Mouse (Mus musculus): ENCODE results near the gene Arl2.

GRCm38 (mm10) chr19:6094119-6094518 lies 47.2 kb downstream of the Arl2 start, which contains the start of gene AC131692.1:
- TF ChIP-seq CTCF (IDR thresholded peaks at IDR 0.05; ENCODE audit: low read depth, low read length) (no peak), POLR2A (IDR thresholded peaks at IDR 0.05; ENCODE audit: borderline replicate concordance, low read depth, low read length) (no peak)

Measured in bone marrow macrophage, adult 2 months (primary cell).